Mouse (Mus musculus): ENCODE results near the gene Dpysl5.

The Dpysl5 gene

DNA sequence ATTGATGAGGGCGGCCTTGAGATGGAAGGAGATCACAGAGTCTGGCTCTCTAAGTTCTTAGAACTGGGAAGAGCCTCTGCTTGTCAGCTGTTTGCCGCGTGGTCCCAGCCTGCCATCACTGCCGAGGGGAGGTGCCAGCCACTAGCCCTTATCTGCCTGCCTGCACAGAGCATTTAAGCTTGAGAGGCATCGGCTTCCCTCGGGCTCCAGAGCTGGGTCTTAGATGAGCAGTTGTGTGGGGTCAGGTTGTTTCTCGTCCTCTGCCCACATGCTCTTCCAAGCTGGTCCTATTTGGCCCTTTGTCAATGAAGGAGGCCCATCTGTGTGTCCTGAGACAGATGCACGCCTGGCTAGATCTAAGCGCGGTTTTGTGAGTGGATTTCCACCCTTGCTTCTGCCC lies 113.8 kb downstream of the Dpysl5 start:
- no peak for DNase-seq

GRCm38 (mm10) chr5:30825821-30826220 lies 114.5 kb downstream of the Dpysl5 start:
- no peak for DNase-seq

GRCm38 (mm10) chr5:30833416-30833815 lies 122.1 kb downstream of the Dpysl5 start:
- DNase-seq: no peak

DNA sequence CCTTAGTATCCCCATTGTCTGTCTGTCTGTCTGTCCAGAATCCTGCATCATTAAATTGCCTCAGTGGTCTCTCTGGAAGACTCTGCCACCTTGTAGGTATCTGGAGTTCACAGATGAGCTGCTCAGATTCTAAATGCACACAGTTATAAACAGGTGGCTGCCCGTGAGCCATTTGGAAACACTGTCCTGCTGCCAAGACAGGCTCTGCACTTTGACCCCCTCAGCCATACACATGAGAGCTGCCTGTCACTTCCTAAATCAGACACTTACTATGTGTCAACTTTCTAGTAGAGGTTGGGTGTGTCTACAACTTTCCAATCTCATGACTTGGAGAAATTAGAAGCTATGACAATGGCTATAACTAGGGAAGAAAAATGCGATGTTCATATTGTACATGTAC lies 128.4 kb downstream of the Dpysl5 start:
- DNase-seq: no peak

DNA sequence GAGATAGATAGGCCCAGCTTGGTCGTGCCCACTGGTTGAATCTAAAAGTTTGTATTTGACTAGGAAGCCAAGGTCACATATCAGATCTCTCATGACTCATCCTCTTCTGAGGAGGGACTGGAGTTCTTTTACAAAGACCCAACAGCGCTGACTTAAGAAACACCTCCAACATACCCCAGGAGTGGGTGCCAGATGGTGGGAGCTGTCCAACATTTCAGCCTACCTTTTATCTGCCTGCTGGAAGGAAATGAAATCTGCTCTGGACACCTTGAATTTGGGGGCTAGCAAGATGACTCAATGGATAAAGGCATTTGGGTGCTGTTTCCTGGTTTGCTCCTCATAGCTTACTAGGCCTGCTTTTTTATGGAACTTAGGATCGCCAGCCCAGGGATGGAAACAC lies 130.5 kb downstream of the Dpysl5 start:
- DNase-seq: no peak

Measured in right cerebral cortex, postnatal 14 days (tissue).